Mouse (Mus musculus) CH12.LX (cell line): ENCODE results near the gene B3gnt3. TPM values are rescaled to one million over a fixed set of nuclear protein-coding genes. Genes with fewer than 3 reads are reported as not detected.

ENCODE experiments used
- DNase-seq: peaks from one replicate; pipeline ENCODE4 v3.0.0-alpha.2; 2013; ENCODE audit errors: extremely low read depth
- H3K27ac ChIP-seq: 2 replicates; pipeline ENCODE4 v1.5.1; 2012; ENCODE audit warnings: low read depth, mild to moderate bottlenecking, control low read depth, moderate library complexity; ENCODE audit not compliant: insufficient read depth
- H3K27me3 ChIP-seq: replicated peaks from 2 replicates; pipeline ENCODE3; 2012; ENCODE audit warnings: inconsistent platforms
- H3K36me3 ChIP-seq, 2 experiments: replicated peaks in 1 of 2; 2 replicates each; pipeline versions ENCODE3 to v1.6.1; 2012; ENCODE audit warnings: inconsistent platforms in 1 of 2, low read length in 1 of 2, mild to moderate bottlenecking in 1 of 2, mixed read lengths in 1 of 2, moderate library complexity in 1 of 2; ENCODE audit not compliant: control insufficient read depth in 1 of 2, insufficient read depth in 1 of 2
- H3K4me1 ChIP-seq, 2 experiments: 2 replicates each; pipeline ENCODE4 v1.6.1; 2012; ENCODE audit warnings: inconsistent platforms in 1 of 2, moderate library complexity in 1 of 2; ENCODE audit not compliant: insufficient read depth in 2 of 2, control insufficient read depth in 1 of 2
- H3K4me2 ChIP-seq: 2 replicates; pipeline ENCODE4 v1.6.1; 2012; ENCODE audit warnings: low read depth, mild to moderate bottlenecking, control low read depth; ENCODE audit not compliant: poor library complexity, insufficient read depth, severe bottlenecking
- H3K4me3 ChIP-seq, 3 experiments: fragments of 150-350 bp in 1 of 3; sonication (generic) in 1 of 3; replicated peaks in 1 of 3; 2 replicates each; pipeline versions ENCODE3 to v1.5.1; 2011 to 2012; ENCODE audit warnings: low read depth in 2 of 3, low read length in 2 of 3, mild to moderate bottlenecking in 2 of 3, moderate library complexity in 2 of 3, control low read depth in 1 of 3, improper control_type of control experiment in 1 of 3, inconsistent platforms in 1 of 3, mixed read lengths in 1 of 3; ENCODE audit not compliant: poor library complexity in 1 of 3
- H3K79me2 ChIP-seq: replicated peaks from 2 replicates; pipeline ENCODE4 v1.6.1; 2012; ENCODE audit warnings: mild to moderate bottlenecking, moderate library complexity; ENCODE audit not compliant: control insufficient read depth, poor library complexity, insufficient read depth, severe bottlenecking; ENCODE audit errors: extremely low read depth
- H3K9ac ChIP-seq: 2 replicates; pipeline ENCODE4 v1.6.1; 2012; ENCODE audit warnings: low read depth, mild to moderate bottlenecking, control low read depth, moderate library complexity; ENCODE audit not compliant: insufficient read depth
- H3K9me3 ChIP-seq: replicated peaks from 2 replicates; pipeline ENCODE3; 2012; ENCODE audit warnings: low read length, inconsistent platforms, mixed read lengths
- CHD1 ChIP-seq: IDR thresholded peaks from 2 replicates; pipeline ENCODE4 v1.6.1; 2012; ENCODE audit warnings: low read depth, low read length, improper control_type of control experiment, inconsistent platforms
- CHD2 ChIP-seq: IDR thresholded peaks from 2 replicates; pipeline ENCODE4 v1.6.1; 2011; ENCODE audit warnings: low read length, improper control_type of control experiment
- CTCF ChIP-seq, 2 experiments: IDR thresholded peaks in 1 of 2; conservative IDR thresholded peaks in 1 of 2; 2 replicates each; pipeline ENCODE4 v1.5.1; 2011 to 2012; ENCODE audit warnings: low read depth in 2 of 2, low read length in 2 of 2, improper control_type of control experiment in 1 of 2, inconsistent platforms in 1 of 2, mild to moderate bottlenecking in 1 of 2, moderate library complexity in 1 of 2
- ELF1 ChIP-seq: IDR thresholded peaks from 2 replicates; pipeline ENCODE4 v1.6.1; 2014; ENCODE audit warnings: low read depth, mild to moderate bottlenecking, inconsistent platforms, low read length, improper control_type of control experiment
- EP300 ChIP-seq: IDR thresholded peaks from 2 replicates; pipeline ENCODE4 v1.6.1; 2011; ENCODE audit warnings: low read length, improper control_type of control experiment
- GABPA ChIP-seq: IDR thresholded peaks from 2 replicates; pipeline ENCODE4 v1.6.1; 2012; ENCODE audit warnings: low read depth, low read length, improper control_type of control experiment, inconsistent platforms; ENCODE audit not compliant: insufficient replicate concordance
- HCFC1 ChIP-seq: IDR thresholded peaks from 2 replicates; pipeline ENCODE4 v1.6.1; 2012; ENCODE audit warnings: low read depth, mild to moderate bottlenecking, inconsistent platforms, low read length, improper control_type of control experiment
- IRF4 ChIP-seq: IDR thresholded peaks from 2 replicates; pipeline ENCODE4 v1.6.1; 2014; ENCODE audit warnings: low read depth, mild to moderate bottlenecking, inconsistent platforms, low read length, improper control_type of control experiment
- KAT2A ChIP-seq: IDR thresholded peaks from 2 replicates; pipeline ENCODE4 v1.6.1; 2012; ENCODE audit warnings: low read length, improper control_type of control experiment, inconsistent platforms; ENCODE audit not compliant: insufficient replicate concordance
- MAFK ChIP-seq: IDR thresholded peaks from 2 replicates; pipeline ENCODE4 v1.6.1; 2011; ENCODE audit warnings: low read length, improper control_type of control experiment; ENCODE audit not compliant: insufficient replicate concordance
- MXI1 ChIP-seq: IDR thresholded peaks from 2 replicates; pipeline ENCODE4 v1.6.1; 2011; ENCODE audit warnings: mild to moderate bottlenecking, low read depth, low read length, improper control_type of control experiment
- NRF1 ChIP-seq: IDR thresholded peaks from 2 replicates; pipeline ENCODE4 v1.6.1; 2014; ENCODE audit warnings: low read depth, mild to moderate bottlenecking, inconsistent platforms, low read length, improper control_type of control experiment, moderate library complexity
- PAX5 ChIP-seq: IDR thresholded peaks from 2 replicates; pipeline ENCODE4 v1.6.1; 2012; ENCODE audit warnings: low read length, inconsistent platforms, mixed read lengths
- POLR2A ChIP-seq: IDR thresholded peaks from 2 replicates; pipeline ENCODE4 v1.6.1; 2011; ENCODE audit warnings: low read depth, mild to moderate bottlenecking, improper control_type of control experiment, low read length
- SIN3A ChIP-seq: IDR thresholded peaks from 2 replicates; pipeline ENCODE4 v1.6.1; 2012; ENCODE audit warnings: low read length, improper control_type of control experiment, inconsistent platforms
- SMC3 ChIP-seq: IDR thresholded peaks from 2 replicates; pipeline ENCODE4 v1.6.1; 2011; ENCODE audit warnings: low read depth, low read length, improper control_type of control experiment
- TBP ChIP-seq: conservative IDR thresholded peaks from 2 replicates; pipeline ENCODE4 v1.6.1; 2011; ENCODE audit warnings: low read depth, low read length, improper control_type of control experiment
- TCF12 ChIP-seq: IDR thresholded peaks from 2 replicates; pipeline ENCODE4 v1.6.1; 2014; ENCODE audit warnings: low read depth, mild to moderate bottlenecking, inconsistent platforms, low read length, improper control_type of control experiment
- ZMIZ1 ChIP-seq: IDR thresholded peaks from 2 replicates; pipeline ENCODE4 v1.6.1; 2012; ENCODE audit warnings: low read depth, mild to moderate bottlenecking, inconsistent platforms, low read length, improper control_type of control experiment
- ZNF384 ChIP-seq: IDR thresholded peaks from 2 replicates; pipeline ENCODE4 v1.6.1; 2012; ENCODE audit warnings: low read depth, low read length, improper control_type of control experiment, inconsistent platforms
- dilution Hi-C: fragments of 300-500 bp; cut with MboI; formaldehyde crosslinking; loops from 2 replicates; pipeline ENCODE4 v1.14.3; 2020; ENCODE audit warnings: low sequenced_read_pairs; ENCODE audit not compliant: extremely low pct_unique_long_range_greater_than_20kb, extremely low pct_ligation_motif_present
- in situ Hi-C: fragments of 300-500 bp; cut with MboI; formaldehyde crosslinking; loops from 3 replicates; pipeline ENCODE4 v1.14.3; 2019; ENCODE audit warnings: low sequenced_read_pairs, low pct_ligation_motif_present, low pct_unique_long_range_greater_than_20kb, mixed read lengths
- polyA plus RNA-seq: library from polyadenylated mRNA; unstranded; fragments of >175 nt; gene quantifications from 2 replicates; pipeline ENCODE4 v1.2.1, GENCODE M21; 2012; ENCODE audit warnings: low read depth; ENCODE audit not compliant: insufficient read length
- total RNA-seq, 2 experiments: library from RNA; depleted of rRNA; stranded (reverse); fragments of 300-350 nt in 1 of 2; fragments of >200 nt in 1 of 2; gene quantifications; 2 replicates each; pipeline ENCODE4 v1.2.3; 2012 to 2014

The B3gnt3 gene
- total and polyA plus RNA-seq, 3 experiments = 0.24 to 0.98 TPM; not detected in 1

DNA sequence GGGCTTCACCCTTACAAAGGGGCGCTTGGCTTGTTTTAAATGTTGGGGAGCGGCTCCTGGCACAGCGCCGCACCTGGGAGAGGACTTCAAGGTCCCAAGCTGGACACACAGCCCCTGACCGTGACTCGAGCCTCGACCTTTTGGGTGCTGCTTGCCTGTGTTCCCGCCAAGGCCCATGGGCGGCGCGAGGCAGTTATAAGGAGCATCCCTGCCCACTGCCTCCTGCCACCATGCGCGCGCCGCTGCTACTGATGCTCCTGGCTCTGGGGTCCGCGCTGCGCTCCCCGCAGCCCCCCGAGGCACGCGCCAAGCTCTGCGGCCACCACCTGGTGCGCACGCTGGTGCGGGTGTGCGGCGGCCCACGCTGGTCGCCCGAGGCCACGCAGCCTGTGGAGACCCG lies 12.6 kb downstream of the B3gnt3 start, which contains the start of gene Insl3:
Gene Insl3, plus strand, starts transcription at position 187 of the 400 bp plus-strand sequence.
- dilution Hi-C loops = no loop called here
- H3K36me3 ChIP-seq = peaks cover 65 to 82% of the 10 kb centered on the region in 2 experiments
- DNase-seq = no peak
- no peak within 1 kb of the TSS for H3K9ac ChIP-seq
- H3K4me1 ChIP-seq = no peaks in the 10 kb centered on the region
- no peak within 1 kb of the TSS for H3K4me2 ChIP-seq
- no peak within 1 kb of the TSS for H3K27ac ChIP-seq
- H3K4me3 ChIP-seq = no peak within 1 kb of the TSS
- H3K9me3 ChIP-seq = peaks cover 12% of the 10 kb centered on the region
- no peaks in the 10 kb centered on the region for H3K27me3 ChIP-seq
- TF ChIP-seq PAX5 (no peak), SIN3A (no peak), CHD1 (no peak), TCF12 (no peak), TBP (no peak), MXI1 (no peak), KAT2A (no peak), MAFK (no peak), ZMIZ1 (no peak), GABPA (no peak), NRF1 (no peak), CTCF (conservative IDR thresholded peaks at IDR 0.05 in 1 of 2, IDR thresholded peaks at IDR 0.05 in 1 of 2; ENCODE audit: low read depth in 2 of 2, low read length in 2 of 2) (no peak), POLR2A (no peak), EP300 (no peak), HCFC1 (no peak), CHD2 (no peak), SMC3 (no peak), IRF4 (no peak), ZNF384 (no peak)
- in situ Hi-C loops = no loop called here
- H3K79me2 ChIP-seq = no peaks in the 10 kb centered on the region

DNA sequence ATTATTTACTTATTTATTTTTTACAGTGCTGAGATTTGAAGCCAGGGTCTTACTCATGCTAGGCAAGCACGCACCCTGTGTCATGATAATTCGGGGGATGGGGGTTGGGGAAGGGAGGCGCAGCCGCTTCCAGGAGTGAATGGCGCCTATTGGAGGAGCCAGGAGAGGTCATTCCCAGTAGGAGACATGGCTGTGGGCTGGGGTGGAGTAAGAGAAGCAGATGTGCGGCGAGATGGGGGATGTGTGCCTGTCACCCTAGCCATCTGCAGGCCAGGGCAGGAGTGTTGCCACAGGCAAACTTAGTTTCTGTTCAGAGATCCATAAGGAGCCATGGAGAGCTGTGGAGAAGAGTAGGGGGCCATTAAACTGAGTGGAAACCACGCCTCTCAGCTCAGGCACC lies 14.0 kb downstream of the B3gnt3 start:
- no peak overlapping the region for H3K9ac ChIP-seq
- H3K27ac ChIP-seq = no peak overlapping the region
- in situ Hi-C loops = no loop called here
- H3K36me3 ChIP-seq = peaks cover 77 to 86% of the 10 kb centered on the region in 2 experiments
- dilution Hi-C loops = no loop called here
- H3K4me2 ChIP-seq = no peak overlapping the region
- no peaks in the 10 kb centered on the region for H3K4me1 ChIP-seq
- TF ChIP-seq EP300 = no peak
- TF ChIP-seq ELF1 = no peak
- TF ChIP-seq, all 38 proteins: peak for 0
- Histone ChIP-seq H3K27me3 (no peaks in the 10 kb centered on the region), H3K4me3 (no peak overlapping the region), H3K79me2 (no peaks in the 10 kb centered on the region), H3K9me3 (peaks cover 2% of the 10 kb centered on the region)
- DNase-seq = no peak
